Mouse (Mus musculus) layer of hippocampus, adult 9-10 months (tissue): ENCODE results near the gene Sh3bgr.

Experiments
- DNase-seq: peaks from one replicate; pipeline ENCODE4 v3.0.0; 2022; ENCODE audit warnings: low spot score

Sh3bgr gene

DNA sequence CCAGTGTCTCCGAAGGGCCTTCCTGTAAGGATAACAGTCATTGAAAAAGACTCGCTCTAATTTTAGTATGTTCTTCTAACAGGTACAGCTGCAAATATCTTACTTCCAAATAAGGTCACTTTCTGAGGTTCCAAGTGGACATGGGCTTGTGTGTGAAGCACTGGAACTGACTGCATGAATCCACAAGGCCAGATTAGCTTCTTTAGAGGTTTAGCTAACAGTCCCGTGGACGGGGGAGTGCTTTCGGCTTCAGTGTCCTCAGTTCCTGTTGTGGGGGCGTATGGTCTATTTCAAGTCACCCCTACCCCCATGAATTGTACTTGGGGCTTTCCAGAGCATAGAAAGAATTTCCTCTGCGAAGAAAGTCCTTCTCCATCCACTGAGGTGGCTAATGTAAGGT, 10.6 kb downstream of the Sh3bgr start:
- no peak for DNase-seq

DNA sequence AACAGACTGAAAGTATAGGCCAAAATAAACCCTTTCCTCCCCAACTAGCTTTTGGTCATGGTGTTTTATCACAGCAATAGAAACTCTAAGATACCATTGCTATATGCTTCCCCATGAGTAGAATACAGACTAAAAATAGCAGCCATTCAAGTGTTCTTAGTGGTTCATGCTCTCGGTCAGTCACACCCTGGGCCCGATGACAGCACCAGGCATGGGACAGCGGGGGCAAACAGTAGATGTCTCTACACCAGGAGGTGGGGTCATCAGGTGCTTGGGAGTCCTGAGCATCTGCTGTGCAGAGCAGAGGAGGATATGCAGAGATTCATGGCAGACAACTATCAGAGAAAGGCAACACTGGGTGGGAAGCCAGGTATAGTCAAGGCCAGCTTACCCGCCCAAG, 12.8 kb downstream of the Sh3bgr start:
- no peak for DNase-seq

DNA sequence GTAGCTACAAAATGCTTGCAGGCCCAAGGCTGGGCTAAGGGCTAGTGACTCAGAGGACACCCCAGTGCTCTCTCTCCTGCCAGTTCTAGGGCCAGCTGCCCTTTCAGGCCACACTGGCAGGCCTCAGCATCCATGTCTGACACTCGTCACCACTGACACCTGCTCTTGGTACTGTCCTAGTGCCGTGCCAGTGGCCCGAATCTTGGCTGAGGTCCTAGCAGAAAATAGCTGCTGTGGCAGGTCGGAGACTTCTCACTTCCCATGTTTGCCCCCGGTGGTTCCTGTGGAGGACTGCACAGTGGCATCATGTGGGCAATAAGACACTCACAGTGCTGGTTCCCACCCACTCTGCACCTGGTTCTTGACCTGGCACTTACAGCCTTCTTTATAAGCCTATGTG, 21.2 kb downstream of the Sh3bgr start:
- DNase-seq, result no peak

DNA sequence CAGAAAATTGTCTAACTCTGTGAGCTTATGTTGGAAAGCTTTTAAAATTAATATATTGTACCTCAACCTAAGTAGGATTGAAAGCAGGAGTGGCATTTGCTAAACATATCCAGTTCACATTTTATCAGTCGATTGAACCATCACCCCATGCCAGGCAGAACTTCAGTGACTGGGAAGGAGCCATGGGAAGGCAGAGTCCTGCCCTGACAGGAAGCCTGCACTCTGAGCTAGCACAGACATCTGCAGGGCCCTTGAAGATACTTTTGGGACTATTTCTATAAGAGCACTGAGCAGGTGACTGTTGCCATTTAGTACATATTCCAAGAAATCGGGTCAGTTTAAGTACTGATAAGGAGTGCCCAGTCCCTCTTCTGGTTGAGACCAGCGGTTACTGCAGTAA, 21.7 kb downstream of the Sh3bgr start:
- DNase-seq, result no peak

DNA sequence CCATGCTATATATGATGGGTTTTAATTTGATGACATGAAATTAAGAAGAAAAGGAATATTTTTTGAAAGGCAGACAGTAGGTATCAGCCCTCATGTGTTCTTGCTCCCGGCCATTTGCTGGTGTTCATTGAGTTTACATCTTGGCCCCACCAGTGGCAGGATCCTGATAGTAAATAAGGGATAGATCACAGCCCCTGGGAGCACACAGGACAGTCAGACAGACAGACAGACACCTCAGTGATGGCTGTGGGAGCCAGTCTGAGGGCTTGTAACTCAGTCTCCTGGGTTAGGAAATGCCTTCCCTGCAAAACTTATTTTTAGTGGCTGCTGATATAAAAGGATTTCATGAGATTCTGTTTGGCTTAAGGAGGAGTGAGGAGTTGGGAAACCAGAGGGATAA, 22.2 kb downstream of the Sh3bgr start:
- DNase-seq, result no peak

DNA sequence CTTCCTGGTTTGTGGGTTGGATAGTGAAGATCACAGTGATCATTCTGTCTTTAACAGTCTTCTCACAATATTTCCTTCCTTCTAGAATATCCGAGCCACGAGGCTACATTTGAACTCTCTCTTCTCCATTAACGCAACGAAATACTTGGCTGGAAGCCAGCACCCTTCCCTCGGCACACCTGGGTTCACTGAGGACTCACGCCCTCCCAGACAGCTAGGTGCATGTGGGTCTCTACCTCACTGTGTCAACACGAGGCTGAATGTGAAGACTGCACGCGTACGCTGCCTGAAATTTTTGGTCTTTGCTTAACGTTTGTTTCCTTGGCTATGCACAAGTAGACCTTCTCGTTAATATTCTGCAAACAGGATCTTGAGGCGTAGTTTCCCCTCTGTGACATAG, 28.2 kb downstream of the Sh3bgr start:
- no peak for DNase-seq

DNA sequence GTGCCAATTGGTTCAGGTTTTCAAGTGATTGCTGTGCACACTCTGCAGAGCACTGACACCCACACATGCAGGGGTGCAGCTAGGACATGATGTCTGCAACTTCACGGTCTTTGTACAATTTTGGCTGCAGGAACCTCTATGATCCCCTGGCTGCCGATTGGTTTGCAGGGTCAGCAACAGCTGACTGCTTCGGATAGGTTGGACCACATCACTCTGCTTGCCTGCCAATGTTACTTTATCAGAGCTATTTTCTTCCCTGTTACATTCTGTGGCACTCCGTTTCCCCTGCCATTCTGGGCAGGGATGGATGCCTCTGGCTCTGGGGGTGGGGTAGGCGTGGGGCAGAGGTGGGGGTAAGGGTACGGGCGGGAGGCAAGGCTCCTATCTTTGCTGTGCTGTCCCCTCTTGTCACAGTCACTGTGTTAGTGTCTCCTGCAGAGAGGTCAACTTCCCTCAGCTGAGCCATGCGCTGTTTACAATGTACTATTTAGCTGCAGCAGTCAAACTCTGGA, 28.9 kb downstream of the Sh3bgr start:
- DNase-seq, result no peak

DNA sequence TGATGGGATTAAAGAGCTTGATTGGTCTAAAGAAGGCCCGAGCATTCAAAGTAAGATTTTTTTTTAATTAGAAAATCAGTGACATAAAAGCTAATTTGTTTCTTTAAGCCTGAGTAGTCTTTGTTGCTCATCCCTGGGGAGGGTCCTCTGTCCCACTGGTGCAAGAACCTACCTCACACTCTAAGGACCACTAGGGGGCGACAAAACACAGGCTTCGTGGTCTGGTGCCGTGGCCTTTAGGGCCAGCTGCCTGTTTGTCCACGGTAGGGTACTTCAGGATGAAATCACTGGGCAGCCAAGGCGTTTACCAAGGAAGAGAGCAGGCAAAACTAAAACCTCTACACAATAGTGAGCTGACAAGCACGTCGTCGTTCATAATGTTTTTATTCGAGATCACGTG, 30.2 kb downstream of the Sh3bgr start:
- DNase-seq, result peak; percentile 78

DNA sequence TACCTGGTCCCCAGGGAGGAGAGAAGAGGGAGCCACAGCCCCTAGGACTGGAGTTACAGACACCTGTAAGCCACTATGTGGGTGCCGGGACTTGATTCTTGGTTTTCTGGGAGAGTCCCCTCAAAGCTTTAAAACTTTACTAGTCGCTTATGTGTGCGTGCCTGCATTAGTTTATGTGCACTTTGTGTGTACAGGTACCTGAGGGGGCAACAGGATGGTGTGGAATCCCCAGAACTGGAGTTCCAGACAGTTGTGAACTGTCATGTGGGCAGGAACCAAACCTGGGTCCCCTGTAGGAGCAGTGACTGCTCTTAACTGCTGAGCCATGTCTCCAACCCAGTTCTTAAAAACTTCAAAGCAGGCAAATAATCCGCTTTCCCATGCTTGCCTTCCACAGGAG, 31.0 kb downstream of the Sh3bgr start:
- DNase-seq, result no peak

DNA sequence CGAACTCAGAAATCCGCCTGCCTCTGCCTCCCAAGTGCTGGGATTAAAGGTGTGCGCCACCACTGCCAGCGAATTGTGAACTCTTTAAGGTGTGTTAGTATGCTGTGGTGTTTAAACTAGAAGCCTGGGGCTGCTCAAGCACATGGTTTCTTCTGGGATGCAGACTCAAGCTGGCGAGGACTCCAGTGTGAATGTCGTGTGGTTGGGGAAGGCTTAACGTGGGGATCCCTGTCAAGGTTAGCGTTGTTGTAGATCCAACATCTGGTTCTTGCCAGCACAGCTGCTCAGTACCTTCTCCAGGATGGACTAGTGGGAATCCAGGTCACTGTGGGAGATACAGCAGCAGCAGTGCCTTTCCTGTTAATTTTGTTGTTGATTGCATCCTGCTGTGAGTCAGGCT, 31.7 kb downstream of the Sh3bgr start:
- DNase-seq, result no peak

DNA sequence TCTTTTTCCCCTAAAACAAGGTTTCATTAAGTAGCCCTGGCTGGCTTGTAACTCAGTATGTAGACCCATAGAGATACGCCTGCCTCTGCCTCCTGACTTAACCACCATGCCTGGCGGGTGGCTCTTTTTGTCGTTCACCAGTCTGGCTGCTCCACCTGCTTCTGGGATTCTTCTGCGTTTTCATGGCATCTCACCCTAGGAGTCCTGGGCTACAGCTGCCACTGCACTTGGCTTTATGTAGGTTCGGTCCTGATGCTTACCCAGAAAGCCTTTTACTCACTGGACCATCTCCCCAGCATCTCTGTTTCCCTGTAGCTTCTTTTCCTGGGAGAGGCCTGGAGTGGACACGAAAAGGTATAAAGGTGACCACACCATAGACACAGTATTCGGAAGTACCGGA, 33.7 kb downstream of the Sh3bgr start:
- no peak for DNase-seq

DNA sequence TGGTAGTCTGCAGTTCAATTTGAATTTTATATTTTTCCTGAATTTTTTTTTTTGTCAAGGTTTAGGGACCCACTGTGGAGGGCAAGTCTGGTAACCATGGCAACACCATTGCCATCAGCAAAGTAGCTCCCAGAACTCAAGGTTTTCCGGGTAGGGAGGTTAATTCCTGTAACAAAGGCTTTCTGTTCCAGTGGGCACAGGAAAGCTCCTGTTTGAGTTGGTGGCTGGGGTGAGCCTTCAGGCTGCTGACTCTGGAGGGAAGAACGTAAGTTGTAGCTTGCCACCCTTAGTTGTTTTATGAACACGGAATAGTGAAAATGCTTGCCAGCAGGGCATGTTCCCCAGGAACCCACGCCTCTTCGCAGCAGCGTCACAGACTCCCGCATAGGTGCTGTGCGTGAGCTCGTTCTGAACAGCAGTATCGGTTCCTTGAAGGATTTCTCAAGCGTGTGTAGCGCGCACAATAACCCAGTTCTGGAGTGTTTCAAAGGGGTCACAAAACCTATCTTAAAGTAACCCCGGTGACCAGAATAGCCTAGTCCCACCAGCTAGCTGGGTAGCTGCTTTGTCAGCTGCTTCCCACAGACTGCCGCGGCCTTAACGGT, 35.2 kb downstream of the Sh3bgr start, which contains the start of gene B3galt5:
B3galt5 (plus strand) TSS at position 436 of the 605 bp plus-strand sequence.
- no peak for DNase-seq

DNA sequence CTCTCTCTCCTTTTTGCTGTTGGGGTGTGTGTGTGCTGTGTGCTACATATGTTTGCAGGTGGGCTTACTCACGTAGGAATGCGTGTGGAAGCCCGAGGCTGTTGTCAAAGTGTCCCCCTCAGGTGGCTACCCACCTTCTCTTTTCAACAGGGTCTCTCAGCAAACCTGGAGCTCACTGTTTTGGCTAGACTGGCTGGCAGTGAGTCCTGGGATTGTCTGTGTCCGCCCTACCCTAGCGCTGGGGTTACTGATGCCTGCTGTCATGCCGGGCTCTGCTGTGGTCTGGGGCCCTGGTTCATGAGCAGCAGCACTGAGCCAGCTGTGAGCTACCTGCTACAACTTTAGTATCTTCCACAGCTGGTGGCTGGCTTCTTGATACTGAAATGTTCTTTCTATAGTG, 44.2 kb downstream of the Sh3bgr start:
- no peak for DNase-seq

DNA sequence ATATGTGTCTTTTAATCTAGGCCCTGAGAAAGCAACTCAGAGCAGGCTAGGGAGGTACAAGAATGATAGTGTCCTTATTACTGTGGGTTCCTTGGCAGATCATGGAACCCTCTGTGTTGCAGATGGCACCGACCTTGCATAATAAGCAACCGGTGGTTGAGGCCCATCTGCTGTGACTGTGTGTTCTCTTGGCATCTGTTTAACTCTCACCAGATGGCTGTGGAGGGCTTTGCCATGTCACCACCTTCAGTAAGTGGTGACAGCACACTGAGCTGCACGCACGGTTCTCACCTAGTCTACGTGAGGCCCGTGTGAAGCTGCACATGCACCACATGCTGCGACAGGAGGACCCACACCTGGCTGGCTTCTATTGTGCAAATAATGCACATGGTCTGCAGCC, 49.4 kb downstream of the Sh3bgr start:
- DNase-seq, result peak; percentile 78

DNA sequence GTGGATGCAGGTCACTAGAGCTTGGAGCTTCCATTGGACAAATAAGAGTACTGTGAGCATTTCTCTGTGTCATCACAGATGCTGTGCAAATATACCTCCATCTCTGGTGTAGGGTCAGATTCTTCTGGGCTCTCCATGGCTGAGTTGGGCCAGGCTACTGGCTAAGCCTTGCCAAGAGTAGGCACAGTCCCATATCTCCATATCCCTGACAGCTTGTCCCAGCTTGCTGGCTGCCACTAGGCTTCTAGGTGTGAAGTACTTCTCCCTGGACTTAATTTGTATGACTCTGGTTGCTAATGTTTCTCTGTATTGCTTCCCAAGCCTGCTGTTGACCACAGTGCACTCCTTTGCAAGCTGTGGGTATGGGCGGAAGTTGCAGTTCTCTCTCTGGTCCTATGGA, 51.9 kb downstream of the Sh3bgr start:
- DNase-seq, result no peak

DNA sequence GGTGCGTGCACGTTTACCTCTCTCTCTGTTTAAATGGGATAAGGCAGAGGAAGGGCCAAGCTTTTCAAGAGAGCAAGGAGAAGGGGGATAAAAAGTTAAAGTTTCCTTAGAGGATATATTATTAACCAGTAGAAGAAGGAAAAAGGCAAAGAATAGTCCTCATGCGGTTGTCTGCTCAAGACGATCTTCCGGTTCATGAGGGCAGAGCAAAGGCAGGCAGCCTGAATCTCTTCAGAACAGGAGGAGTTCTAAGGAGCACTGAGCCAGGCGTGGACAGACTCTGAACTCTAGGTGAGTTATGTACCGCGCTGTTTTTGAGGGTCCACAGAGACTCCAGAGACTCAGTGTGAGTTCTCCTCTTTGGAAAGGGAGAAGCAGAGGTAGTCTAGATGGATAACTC, 58.2 kb downstream of the Sh3bgr start:
- DNase-seq, result no peak

DNA sequence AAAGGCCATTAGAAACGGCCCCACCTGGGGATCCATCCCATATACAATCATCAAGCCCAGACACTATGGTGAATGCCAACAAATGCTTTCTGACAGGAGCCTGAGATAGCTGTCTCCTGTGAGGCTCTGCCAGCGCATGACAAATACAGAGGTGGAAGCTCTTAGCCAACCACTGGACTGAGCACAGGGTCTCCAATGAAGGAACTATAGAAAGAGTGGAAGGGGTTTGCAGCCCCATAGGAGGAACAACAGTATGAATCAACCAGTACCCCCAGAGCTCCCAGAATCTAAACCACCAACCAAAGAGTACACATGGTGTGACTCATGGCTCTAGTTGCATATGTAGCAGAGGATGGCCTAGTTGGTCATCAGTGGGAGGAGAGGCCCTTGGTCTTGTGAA, 71.5 kb downstream of the Sh3bgr start:
- DNase-seq, result no peak

DNA sequence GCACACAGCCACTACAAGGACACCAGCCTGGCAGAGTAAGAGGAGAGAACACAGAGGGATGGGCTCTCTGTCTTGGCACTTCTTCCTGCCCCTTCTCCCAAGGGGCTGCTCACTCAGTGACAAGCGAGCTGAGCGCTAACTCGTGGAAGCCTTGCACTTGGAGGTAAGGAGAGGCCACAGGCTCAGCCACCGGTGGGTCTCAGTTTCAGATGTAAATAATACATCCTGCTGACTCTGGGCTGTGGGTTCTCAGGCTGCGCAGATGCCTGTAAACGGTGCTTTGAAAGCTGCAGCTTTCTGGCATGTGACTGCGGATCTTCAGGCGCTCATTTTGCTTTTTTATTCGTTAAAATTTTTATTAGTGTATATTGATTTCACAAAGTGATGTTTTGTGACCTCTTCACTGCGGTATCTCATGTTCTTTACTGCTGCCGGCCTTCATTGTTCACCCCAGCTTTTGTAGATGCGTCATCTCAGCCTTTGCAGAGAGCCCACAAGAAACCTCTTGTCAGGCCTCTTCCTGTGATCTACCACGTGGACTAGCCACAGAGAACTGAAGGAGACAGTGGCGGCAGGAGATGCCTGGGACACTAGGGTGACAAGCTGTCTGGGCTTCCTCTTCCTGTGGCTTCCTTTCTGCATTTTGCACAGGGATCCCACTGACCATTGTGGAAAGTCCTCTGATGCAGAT, 72.8 kb downstream of the Sh3bgr start:
- DNase-seq, result no peak

DNA sequence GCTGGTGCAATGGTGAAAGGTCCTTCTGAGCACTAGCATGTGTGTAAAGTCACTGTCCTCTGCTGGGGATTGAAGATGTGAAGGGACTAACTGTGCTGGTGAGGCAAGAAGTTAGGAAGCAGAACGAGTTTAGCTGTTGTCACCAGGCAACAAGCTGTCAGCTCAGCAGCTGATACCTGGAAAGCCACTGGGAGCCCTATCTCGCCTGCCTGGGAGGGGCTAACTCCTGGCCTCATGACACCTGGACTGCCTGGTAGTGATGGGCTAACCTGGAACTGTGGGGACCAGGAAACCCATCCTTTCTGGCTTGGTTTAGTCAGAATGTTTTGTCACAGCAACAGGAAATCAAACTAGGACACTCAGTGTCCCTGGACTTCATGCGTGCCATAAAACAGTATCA, 76.3 kb downstream of the Sh3bgr start:
- no peak for DNase-seq
